Mouse (Mus musculus) ES-CJ7 (cell line): ENCODE results near the gene Magi3.

Experiments used
- DNase-seq: peaks from one replicate; pipeline ENCODE4 v3.0.0; 2011; ENCODE audit warnings: low read depth, low spot score

Magi3 gene

GRCm38 (mm10) chr3:104032086-104032485, 188.1 kb downstream of the Magi3 start:
- no peak for DNase-seq

- no peak for DNase-seq
These were observed 193.2 kb downstream of the Magi3 start for GRCm38 (mm10) chr3:104026938-104027337.

GRCm38 (mm10) chr3:104020101-104020500, 200.1 kb downstream of the Magi3 start:
- DNase-seq, result no peak

- DNase-seq, result no peak
These were observed 200.7 kb downstream of the Magi3 start for GRCm38 (mm10) chr3:104019453-104019852.

- no peak for DNase-seq
These were observed 202.2 kb downstream of the Magi3 start for GRCm38 (mm10) chr3:104017931-104018330.

GRCm38 (mm10) chr3:104011972-104012371, 208.2 kb downstream of the Magi3 start:
- no peak for DNase-seq

- peak; percentile 8 for DNase-seq
These were observed 210.1 kb downstream of the Magi3 start for GRCm38 (mm10) chr3:104009924-104010662.

GRCm38 (mm10) chr3:104007479-104007878, 212.7 kb downstream of the Magi3 start:
- DNase-seq, result no peak

- DNase-seq, result no peak
These were observed 213.2 kb downstream of the Magi3 start for GRCm38 (mm10) chr3:104006896-104007466.

- DNase-seq, result no peak
These were observed 221.4 kb downstream of the Magi3 start for GRCm38 (mm10) chr3:103998724-103999123.

- DNase-seq, result no peak
These were observed 228.9 kb downstream of the Magi3 start for GRCm38 (mm10) chr3:103991271-103991670.

GRCm38 (mm10) chr3:103989352-103989751, 230.8 kb downstream of the Magi3 start:
- DNase-seq, result no peak

- DNase-seq, result no peak
These were observed 232.2 kb downstream of the Magi3 start for GRCm38 (mm10) chr3:103987831-103988432.

- no peak for DNase-seq
These were observed 235.0 kb downstream of the Magi3 start for GRCm38 (mm10) chr3:103985194-103985593.

- DNase-seq, result no peak
These were observed 235.6 kb downstream of the Magi3 start for GRCm38 (mm10) chr3:103984556-103984955.

- no peak for DNase-seq
These were observed 249.0 kb downstream of the Magi3 start for GRCm38 (mm10) chr3:103971157-103971556.

- DNase-seq, result peak; percentile 70
These were observed 251.5 kb downstream of the Magi3 start for GRCm38 (mm10) chr3:103968701-103969100.

- DNase-seq, result peak; percentile 64
These were observed 252.1 kb downstream of the Magi3 start, which contains the start of gene Phtf1 for GRCm38 (mm10) chr3:103967861-103968691. Gene Phtf1 (plus strand): TSS chr3:103968110.

- no peak for DNase-seq
These were observed 252.9 kb downstream of the Magi3 start for GRCm38 (mm10) chr3:103967231-103967630.
